Mouse (Mus musculus) gastrocnemius, postnatal 10 days (tissue): ENCODE results near the gene Lrtm1. TPM values are rescaled to one million over a fixed set of nuclear protein-coding genes. Genes with fewer than 3 reads are reported as not detected.

ENCODE experiments used
- DNase-seq: peaks from one replicate; pipeline ENCODE4 v3.0.0; 2021; ENCODE audit warnings: mixed read lengths
- total RNA-seq, 2 experiments: library from RNA; stranded (reverse); gene quantifications; 2 replicates each; pipeline ENCODE4 v1.2.3; 2021

Lrtm1 gene
- total RNA-seq, 2 experiments from 2014 or later: 36.0 to 39.1 TPM

- no peak for DNase-seq
Observed at GRCm38 (mm10) chr14:29031858-29032395, 13.9 kb downstream of the Lrtm1 start.

- DNase-seq: no peak
Observed at GRCm38 (mm10) chr14:29038246-29038645, 20.2 kb downstream of the Lrtm1 start.

- no peak for DNase-seq
Observed at GRCm38 (mm10) chr14:29040606-29041364, 22.8 kb downstream of the Lrtm1 start.

GRCm38 (mm10) chr14:29041498-29041897 is 23.5 kb downstream of the Lrtm1 start:
- no peak for DNase-seq

GRCm38 (mm10) chr14:29042355-29042754 is 24.3 kb downstream of the Lrtm1 start:
- DNase-seq: no peak

- DNase-seq: no peak
Observed at GRCm38 (mm10) chr14:29051951-29052835, 34.2 kb downstream of the Lrtm1 start.

GRCm38 (mm10) chr14:29060679-29061078 is 42.7 kb downstream of the Lrtm1 start:
- DNase-seq: no peak

- no peak for DNase-seq
Observed at GRCm38 (mm10) chr14:29061491-29061890, 43.5 kb downstream of the Lrtm1 start.

GRCm38 (mm10) chr14:29062676-29063075 is 44.7 kb downstream of the Lrtm1 start:
- DNase-seq: no peak

GRCm38 (mm10) chr14:29073747-29074146 is 55.7 kb downstream of the Lrtm1 start:
- DNase-seq: no peak

- DNase-seq: no peak
Observed at GRCm38 (mm10) chr14:29077418-29077817, 59.4 kb downstream of the Lrtm1 start.

GRCm38 (mm10) chr14:29080228-29080627 is 62.2 kb downstream of the Lrtm1 start:
- no peak for DNase-seq

GRCm38 (mm10) chr14:29080630-29081029 is 62.6 kb downstream of the Lrtm1 start:
- DNase-seq: no peak

GRCm38 (mm10) chr14:29082171-29082570 is 64.2 kb downstream of the Lrtm1 start:
- no peak for DNase-seq
